9 mouse cellular contexts compared by ENCODE assay signal in the genomic region with DNA sequence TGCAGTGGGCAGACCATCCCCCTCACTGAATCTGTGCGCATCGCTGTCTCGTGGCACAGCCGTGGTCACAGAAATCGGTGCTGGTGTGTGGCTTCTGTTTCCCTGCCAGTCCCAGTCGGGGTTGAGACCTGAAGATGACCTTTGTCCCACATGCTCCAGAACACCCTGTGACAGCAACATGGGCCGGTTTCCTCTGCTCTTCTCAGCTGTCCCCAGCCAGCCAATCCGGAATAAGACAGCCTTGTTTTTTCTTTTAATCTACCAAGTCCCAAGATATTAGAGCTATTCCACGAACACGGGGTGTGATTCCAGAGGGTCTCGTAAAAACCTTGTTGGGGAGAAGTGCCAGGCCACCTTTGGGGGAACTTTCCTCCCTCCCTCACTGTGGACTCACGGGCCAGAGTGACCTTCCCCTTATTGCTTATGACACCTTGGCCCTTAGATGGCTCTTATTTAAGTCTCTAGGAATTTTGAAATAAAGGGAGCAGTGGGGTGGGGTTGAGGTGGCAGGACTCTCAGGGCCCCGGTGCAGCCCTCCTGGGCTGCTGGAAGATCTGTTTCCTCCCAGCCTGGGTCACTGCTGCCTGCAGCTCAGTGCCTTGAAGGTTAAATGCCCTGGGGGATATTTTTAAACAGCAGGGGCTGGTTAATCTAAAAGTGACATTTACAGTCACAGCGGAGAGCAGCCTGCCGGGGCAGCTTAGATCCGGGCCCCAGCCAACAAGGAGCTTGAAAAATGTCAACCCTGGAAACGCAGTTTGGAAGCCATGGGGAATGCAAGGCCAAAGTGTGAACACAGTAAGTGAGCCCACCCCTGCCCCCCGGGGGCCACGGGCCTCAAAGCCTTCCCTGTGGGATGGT. TPM values are rescaled to one million over a fixed set of nuclear protein-coding genes. Genes with fewer than 3 reads are reported as not detected.
DNase-seq lines count a peak whose midpoint lies in the region; TF ChIP-seq lines count a peak whose summit lies in the region.
"Had no signal": no experiment of that assay in that cellular context is flagged by ENCODE, and none has a peak within 500 bp of the region (broad histone marks: within the 10 kb centered on the region; RNA-seq: fewer than 3 reads in every experiment).

A gene (plus strand): TSS at position 508 of the 861 bp plus-strand sequence.

- no peaks in the 10 kb centered on the region for H3K4me1 ChIP-seq in thymus, adult 2 months (replicated peaks; ENCODE audit: control insufficient read depth, insufficient read depth, low read length)
- peaks cover 5% of the 10 kb centered on the region; the same call in 1 of the 2 replicates for H3K4me1 ChIP-seq in kidney, adult 2 months (ENCODE audit: control insufficient read depth, insufficient read depth, low read length)
- H3K4me1 ChIP-seq in forebrain, embryonic 10.5 days: peaks cover 28% of the 10 kb centered on the region
- H3K4me1 ChIP-seq: megakaryocyte, embryonic 14.5 days had no signal

- H3K27me3 ChIP-seq in thymus, adult 2 months (ENCODE audit: control insufficient read depth, insufficient read depth, low read length): no peaks in the 10 kb centered on the region
- H3K27me3 ChIP-seq in kidney, adult 2 months (replicated peaks; ENCODE audit: control insufficient read depth, insufficient read depth, low read length): no peaks in the 10 kb centered on the region
- no peaks in the 10 kb centered on the region for H3K27me3 ChIP-seq in forebrain, embryonic 10.5 days (ENCODE audit: poor library complexity, severe bottlenecking)

- TF ChIP-seq POLR2A in thymus, adult 2 months (IDR thresholded peaks at IDR 0.05; ENCODE audit: control insufficient read depth, extremely low read depth, insufficient read depth, low read length, poor library complexity): no peak
- no peak for TF ChIP-seq POLR2A in kidney, adult 2 months (IDR thresholded peaks at IDR 0.05; ENCODE audit: low read depth, low read length)

- WGBS in thymus, adult 2 months: 55% methylated on average over 19 of the region's 19 CpGs
- 28% methylated on average over 19 of the region's 19 CpGs for WGBS in kidney, adult 2 months
- 56% methylated on average over 19 of the region's 19 CpGs for WGBS in forebrain, embryonic 10.5 days

- no peaks in the 10 kb centered on the region for H3K9me3 ChIP-seq in forebrain, embryonic 10.5 days

- DNase-seq in thymus, adult 2 months: no peak
- no peak for DNase-seq in thymus, postnatal 14 days
- no peak for DNase-seq in gonadal fat pad, adult 2 months (ENCODE audit: low read depth)
- DNase-seq in kidney, adult 2 months: peak; percentile 72
- no peak for DNase-seq in urinary bladder, adult 18-20 months (ENCODE audit: low spot score in 2 of 2)
- DNase-seq in thymus, adult 18-20 months: no peak
- no peak for DNase-seq in forebrain, embryonic 10.5 days (ENCODE audit: extremely low spot score, low spot score)
- DNase-seq in T-cell, adult 2 months (ENCODE audit: low spot score): no peak

- H3K27ac ChIP-seq in thymus, adult 2 months (ENCODE audit: control insufficient read depth, insufficient read depth, low read length): no peak within 1 kb of the TSS
- H3K27ac ChIP-seq in kidney, adult 2 months (ENCODE audit: insufficient read depth, low read depth, low read length): peak within 1 kb of the TSS; percentile 80
- no peak within 1 kb of the TSS for H3K27ac ChIP-seq in forebrain, embryonic 10.5 days

- no peak for TF ChIP-seq CTCF in thymus, adult 2 months (IDR thresholded peaks at IDR 0.05; ENCODE audit: borderline replicate concordance, control insufficient read depth, extremely low read depth, insufficient read depth, low read length, poor library complexity)
- TF ChIP-seq CTCF in kidney, adult 2 months (conservative IDR thresholded peaks at IDR 0.05; ENCODE audit: insufficient read depth, insufficient read length, low read depth, low read length): no peak

- no peaks in the 10 kb centered on the region for H3K36me3 ChIP-seq in thymus, adult 2 months (ENCODE audit: control insufficient read depth, insufficient read depth, low read length)
- H3K36me3 ChIP-seq in kidney, adult 2 months (ENCODE audit: control insufficient read depth, insufficient read depth, low read length): no peaks in the 10 kb centered on the region
- no peaks in the 10 kb centered on the region for H3K36me3 ChIP-seq in forebrain, embryonic 10.5 days (replicated peaks)

- no peak within 1 kb of the TSS for H3K4me3 ChIP-seq in thymus, adult 2 months (ENCODE audit: control insufficient read depth, insufficient read depth, low read length)
- H3K4me3 ChIP-seq in kidney, adult 2 months (ENCODE audit: insufficient read depth, low read depth, low read length): peak within 1 kb of the TSS; percentile 42
- H3K4me3 ChIP-seq in forebrain, embryonic 10.5 days: no peak within 1 kb of the TSS
- H3K4me3 ChIP-seq: megakaryocyte, embryonic 14.5 days had no signal

RNA-seq across cellular contexts. Expression of the gene that starts here (rescaled TPM):
- polyA plus RNA-seq in thymus, adult 2 months (2012; rRNA removed): 20.1 and 24.4 TPM in 2 replicates
- 15.1 and 18.5 TPM in 2 replicates for polyA plus RNA-seq in gonadal fat pad, adult 2 months (2012; rRNA removed)
- polyA plus RNA-seq in kidney, adult 2 months (2012; rRNA removed): 34.5 and 36.6 TPM in 2 replicates
- 2.5 TPM in 2 replicates for polyA plus RNA-seq in forebrain, embryonic 10.5 days (2016; fragmentation: Nextera tagmentation; extraction: Ambion mirVana)
